Mouse (Mus musculus) cerebellum, postnatal 25 days (tissue): ENCODE data around the gene Commd2.

Experiments
- DNase-seq, 2 experiments: peaks; one replicate each; pipeline ENCODE4 v3.0.0; 2021; ENCODE audit warnings: mixed read lengths in 2 of 2

Commd2 gene

GRCm38 (mm10) chr3:57651231-57651864 lies at the start of gene Commd2:
Gene Commd2, minus strand, starts transcription at chr3:57651715.
- peak; percentile 94 to 96 for DNase-seq

GRCm38 (mm10) chr3:57696779-57697178 lies 45.3 kb upstream of the Commd2 start:
- no peak for DNase-seq

- DNase-seq, result no peak
These were observed 44.7 kb upstream of the Commd2 start for GRCm38 (mm10) chr3:57696249-57696648.

- no peak for DNase-seq
These were observed 41.2 kb upstream of the Commd2 start, which contains the start of gene Ankub1 for GRCm38 (mm10) chr3:57692719-57693118. Gene Ankub1, minus strand, starts transcription at chr3:57692799.

- no peak for DNase-seq
These were observed 40.3 kb upstream of the Commd2 start for GRCm38 (mm10) chr3:57691772-57692171.

- DNase-seq, result no peak
These were observed 26.3 kb upstream of the Commd2 start for GRCm38 (mm10) chr3:57677786-57678185.

GRCm38 (mm10) chr3:57674075-57674474 lies 22.6 kb upstream of the Commd2 start:
- no peak for DNase-seq

GRCm38 (mm10) chr3:57673586-57673985 lies 22.1 kb upstream of the Commd2 start:
- DNase-seq, result no peak

GRCm38 (mm10) chr3:57667054-57667723 lies 15.7 kb upstream of the Commd2 start:
- DNase-seq, result peak; percentile 58 to 82

- DNase-seq, result no peak
These were observed 14.4 kb upstream of the Commd2 start for GRCm38 (mm10) chr3:57665880-57666279.

GRCm38 (mm10) chr3:57664682-57665081 lies 13.2 kb upstream of the Commd2 start:
- no peak for DNase-seq

- peak; percentile 22 to 53 for DNase-seq
These were observed 12.2 kb upstream of the Commd2 start for GRCm38 (mm10) chr3:57663731-57664130.

GRCm38 (mm10) chr3:57658608-57659007 lies 7.1 kb upstream of the Commd2 start:
- DNase-seq, result no peak

GRCm38 (mm10) chr3:57653646-57654045 lies 2.1 kb upstream of the Commd2 start:
- DNase-seq, result no peak

GRCm38 (mm10) chr3:57652485-57652884 lies 970 bp upstream of the Commd2 start:
- DNase-seq, result no peak

GRCm38 (mm10) chr3:57651865-57652259 lies 347 bp upstream of the Commd2 start:
- DNase-seq, result no peak

GRCm38 (mm10) chr3:57643191-57643590 lies 8.3 kb downstream of the Commd2 start:
- no peak for DNase-seq

- no peak for DNase-seq
These were observed 13.9 kb downstream of the Commd2 start for GRCm38 (mm10) chr3:57637596-57637995.

- DNase-seq, result no peak
These were observed 16.6 kb downstream of the Commd2 start for GRCm38 (mm10) chr3:57634763-57635487.

- DNase-seq, result no peak
These were observed 24.5 kb downstream of the Commd2 start for GRCm38 (mm10) chr3:57626954-57627513.

GRCm38 (mm10) chr3:57625275-57625997 lies 26.1 kb downstream of the Commd2 start:
- DNase-seq, result peak; percentile 50 to 77

- peak in 1 of 2 experiments; percentile 7 for DNase-seq
These were observed 31.8 kb downstream of the Commd2 start for GRCm38 (mm10) chr3:57619718-57620117.

- no peak for DNase-seq
These were observed 35.9 kb downstream of the Commd2 start for GRCm38 (mm10) chr3:57615652-57616051.
